Mouse (Mus musculus): ENCODE results near the gene Clba1. TPM values are rescaled to one million over a fixed set of nuclear protein-coding genes. Genes with fewer than 3 reads are reported as not detected.

Gene Clba1
- polyA plus RNA-seq, 1 experiment from 2014 or later, result 0.69 TPM

- ATAC-seq (peak; percentile 30; the same call in 1 of the 2 replicates), DNase-seq (no peak)
- Histone ChIP-seq H3K36me3 (replicated peaks; ENCODE audit: insufficient read depth, low read length) (no peaks in the 10 kb centered on the region), H3K27me3 (ENCODE audit: insufficient read depth, low read length) (peaks cover 16% of the 10 kb centered on the region; the same call in 1 of the 2 replicates), H3K27ac (ENCODE audit: low read depth) (no peak overlapping the region), H3K4me1 (ENCODE audit: insufficient read depth) (no peaks in the 10 kb centered on the region), H3K4me3 (ENCODE audit: low read depth, low read length) (no peak overlapping the region), H3K4me2 (ENCODE audit: low read depth, low read length) (no peak overlapping the region), H3K9me3 (ENCODE audit: low read length) (no peaks in the 10 kb centered on the region), H3K9ac (replicated peaks) (no peak overlapping the region)
- no peak for TF ChIP-seq EP300 (IDR thresholded peaks at IDR 0.05; ENCODE audit: low read depth)
- TF ChIP-seq CTCF (IDR thresholded peaks at IDR 0.05; ENCODE audit: low read depth), result no peak
- WGBS (ENCODE audit: insufficient replicate concordance), result 58% methylated on average over 13 of the region's 13 CpGs
Measured at GRCm38 (mm10) chr12:112793601-112794355, 15.0 kb upstream of the Clba1 start.

- no peaks in the 10 kb centered on the region for H3K4me1 ChIP-seq (ENCODE audit: insufficient read depth)
- no peak for DNase-seq
- H3K4me3 ChIP-seq (ENCODE audit: low read depth, low read length), result no peak overlapping the region
- ATAC-seq, result no peak
- no peak overlapping the region for H3K4me2 ChIP-seq (ENCODE audit: low read depth, low read length)
- no peak overlapping the region for H3K9ac ChIP-seq (replicated peaks)
- 44% methylated on average over 7 of the region's 7 CpGs for WGBS (ENCODE audit: insufficient replicate concordance)
- no peak for TF ChIP-seq EP300 (IDR thresholded peaks at IDR 0.05; ENCODE audit: low read depth)
- no peak for TF ChIP-seq CTCF (IDR thresholded peaks at IDR 0.05; ENCODE audit: low read depth)
- no peaks in the 10 kb centered on the region for H3K9me3 ChIP-seq (ENCODE audit: low read length)
- H3K27ac ChIP-seq (ENCODE audit: low read depth), result no peak overlapping the region
- no peaks in the 10 kb centered on the region for H3K36me3 ChIP-seq (replicated peaks; ENCODE audit: insufficient read depth, low read length)
- H3K27me3 ChIP-seq (ENCODE audit: insufficient read depth, low read length), result peaks cover 16% of the 10 kb centered on the region; the same call in 1 of the 2 replicates
Measured at GRCm38 (mm10) chr12:112794356-112794816, 14.4 kb upstream of the Clba1 start.

DNA sequence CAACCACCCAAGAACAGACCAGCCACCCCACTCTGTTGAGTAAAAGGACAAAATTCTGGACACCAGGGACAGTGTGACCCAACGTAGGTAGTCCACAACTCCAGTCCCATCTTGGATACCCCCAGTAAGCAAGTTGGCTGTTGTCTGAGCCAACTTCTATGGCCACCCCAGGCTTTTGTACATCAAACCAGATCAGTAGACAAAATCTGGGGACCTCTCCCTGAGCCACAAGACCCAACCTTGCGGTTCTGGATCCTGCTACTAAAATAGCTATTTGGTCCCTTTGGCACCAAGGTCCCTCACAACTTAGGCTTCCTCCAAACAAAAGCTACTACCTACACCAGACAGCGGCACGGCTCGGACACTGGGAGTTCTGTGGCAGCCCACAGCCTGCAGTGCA lies 13.7 kb upstream of the Clba1 start:
- no peak overlapping the region for H3K27ac ChIP-seq (ENCODE audit: low read depth)
- peaks cover 16% of the 10 kb centered on the region; the same call in 1 of the 2 replicates for H3K27me3 ChIP-seq (ENCODE audit: insufficient read depth, low read length)
- no peak for TF ChIP-seq EP300 (IDR thresholded peaks at IDR 0.05; ENCODE audit: low read depth)
- TF ChIP-seq CTCF (IDR thresholded peaks at IDR 0.05; ENCODE audit: low read depth), result no peak
- no peaks in the 10 kb centered on the region for H3K4me1 ChIP-seq (ENCODE audit: insufficient read depth)
- DNase-seq, result no peak
- H3K9me3 ChIP-seq (ENCODE audit: low read length), result no peaks in the 10 kb centered on the region
- H3K4me3 ChIP-seq (ENCODE audit: low read depth, low read length), result no peak overlapping the region
- 82% methylated on average over 5 of the region's 5 CpGs for WGBS (ENCODE audit: insufficient replicate concordance)
- no peak overlapping the region for H3K4me2 ChIP-seq (ENCODE audit: low read depth, low read length)
- no peaks in the 10 kb centered on the region for H3K36me3 ChIP-seq (replicated peaks; ENCODE audit: insufficient read depth, low read length)
- ATAC-seq, result no peak
- H3K9ac ChIP-seq (replicated peaks), result no peak overlapping the region

- no peaks in the 10 kb centered on the region for H3K36me3 ChIP-seq (replicated peaks; ENCODE audit: insufficient read depth, low read length)
- DNase-seq (no peak), ATAC-seq (no peak)
- H3K27me3 ChIP-seq (ENCODE audit: insufficient read depth, low read length), result peaks cover 17% of the 10 kb centered on the region
- H3K27ac ChIP-seq (ENCODE audit: low read depth), result no peak overlapping the region
- 35% methylated on average over 18 of the region's 18 CpGs for WGBS (ENCODE audit: insufficient replicate concordance)
- no peak overlapping the region for H3K4me2 ChIP-seq (ENCODE audit: low read depth, low read length)
- no peak overlapping the region for H3K9ac ChIP-seq (replicated peaks)
- no peak for TF ChIP-seq CTCF (IDR thresholded peaks at IDR 0.05; ENCODE audit: low read depth)
- TF ChIP-seq EP300 (IDR thresholded peaks at IDR 0.05; ENCODE audit: low read depth), result no peak
- no peaks in the 10 kb centered on the region for H3K4me1 ChIP-seq (ENCODE audit: insufficient read depth)
- no peaks in the 10 kb centered on the region for H3K9me3 ChIP-seq (ENCODE audit: low read length)
- no peak overlapping the region for H3K4me3 ChIP-seq (ENCODE audit: low read depth, low read length)
Measured at GRCm38 (mm10) chr12:112795466-112796104, 13.2 kb upstream of the Clba1 start.

DNA sequence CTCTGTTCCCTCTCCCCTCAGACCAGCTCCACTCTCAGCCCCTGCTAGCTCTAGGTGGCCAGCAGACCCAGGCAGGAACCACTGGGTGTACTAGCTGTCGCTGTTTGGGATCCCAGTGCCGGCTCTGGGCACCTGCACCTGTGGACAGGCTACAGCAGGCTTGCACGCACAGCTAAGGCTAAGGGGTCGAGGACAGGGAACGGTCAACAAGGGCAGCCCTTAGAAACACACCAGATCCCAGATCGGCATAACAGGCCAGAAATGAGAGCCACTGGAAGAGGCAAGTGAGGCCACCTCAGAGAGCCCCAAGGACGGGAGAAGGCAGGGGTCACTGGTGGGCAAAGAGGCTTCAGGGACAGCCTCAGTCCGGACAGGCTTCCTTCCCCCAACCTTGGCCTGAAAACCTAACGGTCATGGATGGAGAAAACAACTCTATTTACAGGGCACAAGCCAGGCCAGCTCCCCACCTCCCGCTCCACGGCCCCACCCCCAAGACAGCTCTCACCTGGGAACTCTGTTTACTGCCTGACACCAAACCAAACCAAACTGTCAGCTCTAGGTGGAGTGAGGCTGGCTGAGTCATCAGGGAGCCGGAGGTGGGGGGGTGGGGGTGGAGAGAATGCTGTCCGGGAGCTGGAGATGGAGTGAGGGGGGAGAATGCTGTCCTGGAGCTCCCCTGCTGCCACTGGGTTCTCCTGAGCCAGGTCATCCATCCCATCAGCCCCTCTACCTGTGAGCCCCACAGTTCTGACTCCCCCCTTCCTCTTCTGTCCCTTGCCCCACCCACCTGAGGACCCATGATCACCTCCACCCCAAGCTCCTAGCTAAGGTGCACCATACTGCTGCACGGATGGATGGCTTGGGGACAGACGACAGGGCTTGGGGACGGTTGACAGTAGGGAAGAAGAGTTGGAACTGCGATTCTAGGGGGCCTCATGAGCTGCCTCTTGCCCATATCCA lies 11.9 kb upstream of the Clba1 start:
- WGBS (ENCODE audit: insufficient replicate concordance), result 40% methylated on average over 17 of the region's 17 CpGs
- peak; percentile 54; the same call in 1 of the 2 replicates for ATAC-seq
- Histone ChIP-seq H3K4me1 (ENCODE audit: insufficient read depth) (peaks cover 1% of the 10 kb centered on the region; the same call in 1 of the 2 replicates), H3K36me3 (replicated peaks; ENCODE audit: insufficient read depth, low read length) (no peaks in the 10 kb centered on the region), H3K9me3 (ENCODE audit: low read length) (no peaks in the 10 kb centered on the region), H3K4me3 (ENCODE audit: low read depth, low read length) (no peak overlapping the region), H3K4me2 (ENCODE audit: low read depth, low read length) (no peak overlapping the region), H3K27ac (ENCODE audit: low read depth) (no peak overlapping the region), H3K27me3 (ENCODE audit: insufficient read depth, low read length) (peaks cover 29% of the 10 kb centered on the region), H3K9ac (replicated peaks) (no peak overlapping the region)
- TF ChIP-seq CTCF (IDR thresholded peaks at IDR 0.05; ENCODE audit: low read depth) (no peak), EP300 (IDR thresholded peaks at IDR 0.05; ENCODE audit: low read depth) (no peak)
- DNase-seq, result no peak
